Mouse (Mus musculus): Measurements from ENCODE around the gene Trem3.

Gene Trem3

DNA sequence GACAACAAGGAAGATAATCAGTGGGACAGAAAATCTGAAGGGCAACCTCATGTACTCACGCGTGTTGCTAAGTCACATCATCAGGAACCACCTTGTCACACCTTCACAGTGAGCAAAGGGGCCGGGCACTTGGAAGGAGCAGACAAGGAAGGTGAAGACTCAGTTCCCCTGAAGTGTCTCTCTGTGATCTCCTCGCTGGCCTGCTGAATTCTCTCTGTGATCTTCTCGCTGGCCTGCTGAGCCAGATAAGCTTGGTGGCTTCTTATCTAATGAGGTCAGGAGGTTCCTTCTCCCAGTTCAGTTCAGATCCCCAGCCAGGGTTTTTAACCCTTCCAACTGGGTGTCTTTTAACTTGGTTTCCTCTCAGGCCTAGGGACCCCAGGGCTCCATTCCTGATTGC is 24.6 kb downstream of the Trem3 start:
- DNase-seq (ENCODE audit: low read depth), result peak; percentile 84

DNA sequence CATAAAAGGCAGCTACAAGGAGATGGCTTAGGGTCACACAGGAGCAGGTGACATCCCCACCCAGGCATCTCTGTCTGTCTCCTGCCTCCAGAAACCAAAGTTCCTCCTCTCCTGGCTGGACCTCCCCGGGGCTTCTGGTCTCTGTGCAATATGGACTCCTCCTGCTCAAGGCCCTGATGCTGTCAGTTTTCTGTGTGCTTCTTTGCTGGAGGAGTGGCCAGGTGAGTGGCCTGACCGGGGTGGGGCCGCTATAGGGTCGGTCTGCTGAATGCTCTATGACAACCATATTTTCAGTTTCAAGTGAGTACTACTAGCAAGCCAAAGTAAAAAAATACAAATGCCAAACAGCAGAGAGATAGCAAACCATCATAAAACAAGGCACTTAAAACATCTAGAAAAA is 25.0 kb downstream of the Trem3 start:
- DNase-seq (ENCODE audit: low read depth), result no peak

DNA sequence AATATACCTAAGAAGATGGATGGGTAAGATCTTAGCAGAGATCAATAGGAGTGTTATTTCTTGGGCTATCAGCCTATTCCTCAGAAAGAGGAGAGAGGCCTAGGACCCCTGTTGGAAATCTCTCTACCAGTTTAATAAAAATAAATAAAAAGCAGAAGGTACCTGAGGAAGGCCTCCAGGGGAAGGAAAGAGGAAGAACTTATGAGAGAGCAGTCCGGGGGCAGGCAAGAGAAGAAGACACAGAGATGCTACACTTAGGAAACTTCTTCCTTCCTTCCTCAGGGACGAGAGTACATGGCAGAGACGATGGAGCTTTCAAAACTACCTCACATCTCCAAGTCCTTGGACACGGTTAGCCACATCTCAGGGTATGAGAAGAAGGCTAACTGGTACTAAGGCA is 26.5 kb downstream of the Trem3 start:
- no peak for DNase-seq (ENCODE audit: low read depth)

DNA sequence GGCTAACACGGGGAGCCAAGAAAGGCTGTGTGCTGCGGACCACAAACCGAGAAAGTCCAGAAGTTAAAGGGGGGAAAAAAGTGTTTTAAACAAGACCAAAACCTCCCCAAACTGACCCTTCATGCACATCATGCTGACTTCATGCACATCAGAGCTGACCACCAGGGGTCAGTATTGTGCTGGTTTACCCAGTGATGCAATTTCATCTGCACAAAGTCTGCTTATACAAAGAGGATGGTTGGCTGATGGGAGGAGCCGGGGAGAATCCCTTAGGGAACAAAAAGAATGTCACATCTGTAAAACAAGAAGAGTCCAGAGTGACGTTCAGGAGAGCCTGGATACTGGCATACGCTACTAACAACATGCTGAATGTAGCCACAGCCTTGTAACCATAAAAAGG is 27.3 kb downstream of the Trem3 start:
- peak; percentile 89 for DNase-seq (ENCODE audit: low read depth)

DNA sequence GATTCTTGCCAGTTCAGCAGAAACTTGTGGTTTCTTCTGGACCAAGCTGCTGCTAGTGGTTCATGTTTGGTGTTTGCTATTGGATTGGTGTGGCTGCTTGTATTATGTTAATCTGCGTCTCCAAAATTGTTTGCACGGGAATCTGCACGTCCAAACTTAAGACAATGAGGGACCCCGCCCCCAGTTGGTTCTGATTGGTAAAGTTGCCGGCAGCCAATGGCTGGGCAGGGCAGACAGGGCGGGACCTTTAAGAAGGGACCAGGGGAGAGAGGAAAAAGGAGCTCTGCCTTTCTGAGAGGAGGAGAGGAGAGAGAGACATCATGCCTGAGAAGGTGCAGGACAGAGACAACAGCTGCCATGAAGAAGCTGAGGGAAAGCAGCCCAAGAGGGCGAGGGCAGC is 28.2 kb downstream of the Trem3 start:
- DNase-seq (ENCODE audit: low read depth), result peak; percentile 39

DNA sequence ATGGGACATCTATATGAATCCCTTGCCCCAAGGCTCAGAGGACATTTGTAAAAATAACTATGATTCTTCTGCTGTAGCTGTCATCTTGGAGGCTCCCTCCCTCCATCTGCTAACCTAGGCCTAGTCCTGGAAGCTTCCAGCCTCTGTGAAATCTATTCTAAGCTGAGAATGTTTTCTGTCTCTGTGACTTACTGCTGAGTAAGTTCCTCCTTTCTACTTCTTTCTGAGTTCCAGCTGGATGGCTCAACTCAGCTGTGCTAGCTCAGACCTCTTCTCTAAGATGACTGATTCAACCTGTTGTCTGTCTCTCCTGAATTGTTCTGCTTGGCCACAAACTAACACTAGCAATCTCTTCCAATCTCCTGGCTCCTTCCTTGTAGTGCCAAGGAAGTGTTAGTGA is 30.8 kb downstream of the Trem3 start:
- no peak for DNase-seq (ENCODE audit: low read depth)

DNA sequence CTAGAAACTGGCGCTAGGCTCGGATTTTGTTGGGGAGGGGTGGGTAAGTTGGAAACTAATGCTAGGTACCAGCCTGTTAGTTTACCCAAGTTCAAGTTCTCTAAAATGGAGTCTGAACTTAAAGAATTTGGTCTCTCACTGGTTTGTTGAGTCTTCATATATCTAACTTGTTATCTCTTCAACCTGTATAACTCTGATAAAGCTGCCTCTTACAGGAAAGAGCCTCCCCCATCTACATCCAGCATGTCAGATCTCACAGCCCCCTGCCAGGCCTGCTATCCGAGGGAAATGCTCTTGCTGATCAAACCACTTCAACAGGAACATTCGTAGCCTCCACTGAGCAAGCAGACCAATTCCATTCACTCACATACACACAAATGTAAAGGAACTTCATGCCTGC is 31.4 kb downstream of the Trem3 start:
- DNase-seq (ENCODE audit: low read depth), result no peak

DNA sequence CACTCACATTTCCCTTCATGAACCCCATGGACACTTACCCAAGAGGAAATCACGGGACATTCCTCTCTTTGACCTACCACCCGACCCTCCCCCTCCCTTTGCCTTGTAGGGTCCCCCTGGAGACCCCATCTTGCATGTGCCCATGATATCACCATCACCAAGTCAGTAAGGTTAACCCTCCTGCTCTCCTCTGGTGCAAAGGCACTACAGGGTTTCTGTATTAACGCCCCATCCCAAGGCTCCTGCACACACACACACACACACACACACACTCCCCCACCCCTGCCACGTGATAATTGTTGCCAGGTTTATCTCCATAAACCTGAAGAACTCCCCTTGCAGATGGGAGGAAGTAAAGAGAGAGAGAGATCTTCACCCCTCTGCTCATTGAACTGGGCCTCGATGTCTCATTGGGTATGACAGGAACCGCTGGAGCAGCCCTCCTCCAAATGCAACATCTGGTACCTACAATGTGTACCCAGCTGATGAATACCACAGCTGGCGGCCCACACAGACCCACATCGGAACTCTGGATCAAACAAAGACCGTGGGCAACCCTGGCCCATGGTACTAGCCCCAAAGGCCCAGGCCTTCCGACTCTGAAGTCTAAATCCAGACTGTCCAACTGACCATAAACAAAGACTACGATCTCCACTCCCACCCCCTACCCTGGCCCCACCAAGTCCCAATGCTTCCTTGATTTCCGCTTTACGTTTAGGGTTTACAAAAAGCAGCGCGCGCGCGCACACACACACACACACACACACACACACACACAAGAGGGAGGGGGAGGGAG is 33.6 kb downstream of the Trem3 start:
- DNase-seq (ENCODE audit: low read depth), result no peak

DNA sequence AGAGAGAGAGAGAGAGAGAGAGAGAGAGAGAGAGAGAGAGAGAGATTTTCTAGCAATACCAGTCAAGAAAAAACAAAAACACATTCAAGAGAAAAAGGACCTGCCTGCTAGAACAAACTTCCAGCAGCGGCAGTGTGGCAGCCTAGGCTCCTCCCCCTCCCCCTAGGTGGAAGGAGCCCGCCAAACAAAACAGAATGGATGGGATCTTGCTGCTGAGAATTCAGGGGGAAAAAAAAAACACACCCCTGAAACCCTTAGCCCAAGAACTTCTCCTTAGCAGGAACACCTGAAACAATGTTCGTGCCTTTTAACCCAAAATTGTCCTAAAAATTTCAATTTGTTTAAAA is 34.1 kb downstream of the Trem3 start:
- no peak for DNase-seq (ENCODE audit: low read depth)

DNA sequence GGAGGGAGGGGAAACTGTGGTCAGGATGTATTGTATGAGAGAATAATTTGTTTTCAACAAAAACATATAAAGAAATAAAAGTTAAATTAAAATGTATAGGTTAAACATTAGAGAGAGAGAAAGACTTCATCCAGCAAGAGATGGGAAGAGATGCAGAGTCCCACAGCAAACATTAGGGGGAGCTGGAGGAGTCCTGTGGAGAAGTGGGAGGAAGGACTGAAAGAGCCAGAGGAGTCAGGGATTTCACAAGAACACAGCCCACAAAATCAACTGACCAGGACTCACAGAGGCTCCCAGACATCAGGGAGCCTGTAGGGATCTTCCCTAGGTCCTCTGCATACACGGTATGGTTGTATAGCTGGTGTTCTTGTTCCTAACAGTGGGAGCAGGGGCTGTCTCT is 39.2 kb downstream of the Trem3 start:
- DNase-seq (ENCODE audit: low read depth), result peak; percentile 86

DNA sequence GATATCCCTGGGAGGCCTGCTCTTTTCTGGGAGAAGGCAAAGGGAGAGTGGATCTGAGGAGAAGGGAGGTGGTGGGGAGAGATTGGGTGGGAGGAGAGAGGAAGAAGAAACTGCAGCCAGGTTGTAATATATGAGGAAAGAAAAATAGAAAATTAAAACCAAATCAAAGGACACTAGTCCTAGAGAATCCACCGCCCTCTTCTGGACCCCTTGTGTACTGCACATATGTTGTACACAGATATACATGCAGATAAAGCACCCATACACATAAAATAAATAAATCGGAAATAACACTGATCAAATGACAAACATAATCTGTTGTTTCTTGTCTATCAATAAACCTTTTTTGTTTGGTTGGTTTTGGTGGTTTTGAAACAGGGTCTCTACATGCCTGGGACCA is 39.7 kb downstream of the Trem3 start:
- peak; percentile 49 for DNase-seq (ENCODE audit: low read depth)

DNA sequence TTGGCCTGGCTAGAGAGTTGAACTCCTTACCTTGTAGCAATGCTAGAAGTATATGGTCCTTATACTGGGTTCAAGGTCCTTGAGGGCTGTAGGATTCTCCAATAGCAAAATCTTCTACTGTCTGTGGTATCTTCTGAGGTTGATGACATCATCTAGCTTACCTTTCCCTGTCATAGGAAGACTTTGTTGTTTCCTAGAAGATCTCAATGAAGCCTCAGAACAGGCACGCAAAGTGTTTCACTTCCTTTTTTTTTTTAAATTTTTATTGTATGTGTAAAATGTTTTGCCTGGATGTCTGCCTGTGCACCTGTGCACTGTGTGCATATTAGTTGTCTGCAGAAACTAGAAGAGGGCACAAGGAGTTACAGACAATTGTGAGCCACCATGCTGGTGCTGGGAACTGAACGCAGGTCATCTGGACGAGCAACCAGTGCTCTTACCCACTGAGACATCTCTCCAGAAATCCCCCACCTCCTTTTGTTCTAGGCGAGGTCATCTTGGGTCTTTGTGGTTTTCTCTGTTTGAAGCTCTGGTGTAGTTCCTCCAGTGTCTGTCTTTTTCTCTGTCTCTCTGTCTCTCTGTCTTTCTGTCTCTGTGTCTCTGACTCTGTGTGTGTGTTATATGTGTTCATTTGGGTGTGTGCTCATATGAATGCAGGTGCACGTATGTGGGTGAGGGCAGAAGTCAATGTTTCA is 46.1 kb downstream of the Trem3 start:
- DNase-seq (ENCODE audit: low read depth), result no peak

DNA sequence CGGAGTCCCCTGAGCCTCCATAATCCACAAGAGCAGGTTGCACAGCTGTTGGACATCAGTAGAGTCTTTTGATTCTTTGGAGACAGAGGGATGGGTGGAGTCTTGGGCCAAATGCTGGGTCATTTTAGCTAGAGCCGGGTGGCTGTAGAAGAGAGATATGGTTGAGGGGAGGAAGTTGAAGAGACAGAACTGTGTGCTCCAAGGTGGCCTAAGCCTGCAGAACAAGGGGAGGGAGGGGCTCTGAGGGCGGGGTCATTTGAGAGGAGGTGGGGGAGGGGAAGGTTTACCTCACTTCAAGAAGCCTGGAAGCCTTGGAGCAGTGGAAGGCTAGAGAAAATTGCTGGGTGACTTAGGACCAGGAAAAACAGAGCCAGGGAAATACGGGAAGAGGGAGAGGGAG is 51.6 kb downstream of the Trem3 start, which contains the start of gene Treml2:
Treml2 (plus strand) TSS at position 296 of the 400 bp plus-strand sequence.
- DNase-seq (ENCODE audit: low read depth), result peak; percentile 96

DNA sequence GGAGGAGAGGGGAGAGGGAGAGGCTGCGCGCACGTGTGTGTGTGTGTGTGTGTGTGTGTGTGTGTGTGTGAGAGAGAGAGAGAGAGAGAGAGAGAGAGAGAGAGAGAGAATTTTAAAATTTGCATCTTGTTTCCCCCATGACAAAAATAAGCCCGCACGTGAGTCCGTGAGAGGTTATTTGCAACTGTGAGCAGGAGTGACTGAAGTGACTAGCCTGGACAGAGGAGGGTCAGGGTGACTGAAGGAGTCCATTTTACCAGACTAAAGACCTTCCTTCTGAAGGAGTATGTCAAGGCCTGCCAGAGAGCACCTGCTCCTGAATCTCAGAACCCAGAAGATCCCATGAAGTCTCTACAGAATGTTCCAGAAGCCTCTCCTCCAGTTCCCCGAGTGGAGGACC is 52.2 kb downstream of the Trem3 start:
- DNase-seq (ENCODE audit: low read depth), result peak; percentile 67

DNA sequence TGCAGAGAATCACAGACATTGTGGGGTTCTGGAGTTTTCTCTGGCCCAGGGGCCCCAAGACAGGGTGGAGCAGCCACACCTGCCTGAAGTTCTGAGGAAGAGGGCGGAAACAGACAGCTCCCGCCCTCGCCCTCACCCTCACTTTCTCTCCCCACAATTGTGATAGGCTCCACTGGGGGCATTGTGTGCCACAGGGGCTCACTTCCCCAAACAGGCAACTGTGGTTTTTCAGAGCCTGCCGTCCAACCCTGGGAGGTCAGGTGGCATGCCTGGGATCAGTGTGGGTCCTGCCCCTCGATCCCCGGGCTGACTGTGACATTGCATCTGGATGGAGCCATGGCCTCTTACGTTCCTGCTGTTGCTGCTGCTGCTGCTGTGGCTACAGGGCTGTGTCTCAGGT is 52.6 kb downstream of the Trem3 start:
- DNase-seq (ENCODE audit: low read depth), result peak; percentile 90

DNA sequence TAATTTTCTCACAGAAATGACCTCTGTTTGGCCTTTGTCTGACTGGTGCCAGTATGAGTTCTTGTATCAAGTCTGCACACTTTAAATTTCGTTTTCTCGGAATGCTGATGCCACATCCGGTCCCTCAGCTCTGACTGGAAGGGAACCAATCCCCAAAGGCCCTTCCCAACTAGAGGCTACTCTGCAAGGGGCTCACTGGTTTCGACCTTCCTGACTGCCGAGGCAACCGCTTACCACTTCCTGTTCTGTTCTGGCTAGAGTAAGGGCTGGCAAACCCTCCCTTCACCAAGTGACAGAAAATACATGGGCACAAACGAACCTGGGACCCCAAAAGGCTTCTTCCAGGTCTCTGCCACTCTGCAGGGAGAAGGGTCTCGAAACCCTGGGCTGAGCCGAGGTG is 53.3 kb downstream of the Trem3 start:
- DNase-seq (ENCODE audit: low read depth), result peak; percentile 96

DNA sequence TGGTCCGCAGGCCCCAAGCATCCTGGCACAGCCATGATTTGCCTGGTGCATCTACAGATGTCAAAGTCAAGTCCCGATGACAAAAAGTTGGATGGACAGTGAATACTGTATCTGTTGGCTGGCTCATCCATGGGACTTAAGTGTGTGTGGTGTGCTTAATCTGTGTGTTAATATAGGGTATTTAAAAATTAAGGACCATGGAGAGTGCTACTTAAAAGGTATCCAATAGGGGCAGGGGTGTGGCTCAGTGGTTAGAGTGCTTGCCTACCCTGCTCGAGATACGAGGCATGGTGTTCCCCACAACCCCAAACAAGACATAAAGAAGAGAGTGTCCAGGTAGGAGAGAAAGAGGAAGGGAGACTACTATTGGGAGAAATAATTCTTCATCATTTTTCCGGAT is 54.2 kb downstream of the Trem3 start:
- DNase-seq (ENCODE audit: low read depth), result peak; percentile 46
